Mouse (Mus musculus) right cerebral cortex, adult 18-20 months (tissue): Measurements from ENCODE around the gene Gstk1.

Experiments used
- DNase-seq: peaks from one replicate; pipeline ENCODE4 v3.0.0; 2022; ENCODE audit warnings: mixed read lengths

Gene Gstk1

GRCm38 (mm10) chr6:42270817-42271216 lies 25.1 kb downstream of the Gstk1 start:
- DNase-seq = no peak

GRCm38 (mm10) chr6:42276151-42276550 lies 30.4 kb downstream of the Gstk1 start:
- no peak for DNase-seq

- no peak for DNase-seq
Measured at GRCm38 (mm10) chr6:42282865-42283528, 37.3 kb downstream of the Gstk1 start.

GRCm38 (mm10) chr6:42286448-42286847 lies 40.7 kb downstream of the Gstk1 start, which contains the start of gene Clcn1:
Gene Clcn1 (plus strand): TSS chr6:42286685.
- DNase-seq = no peak

GRCm38 (mm10) chr6:42287562-42287961 lies 41.8 kb downstream of the Gstk1 start:
- no peak for DNase-seq

GRCm38 (mm10) chr6:42293327-42293726 lies 47.6 kb downstream of the Gstk1 start:
- no peak for DNase-seq

- DNase-seq = no peak
Measured at GRCm38 (mm10) chr6:42295549-42296094, 49.9 kb downstream of the Gstk1 start.

GRCm38 (mm10) chr6:42299362-42299761 lies 53.6 kb downstream of the Gstk1 start:
- no peak for DNase-seq
